Mouse (Mus musculus) G1E (cell line): ENCODE data around the gene Prom1. TPM values are rescaled to one million over a fixed set of nuclear protein-coding genes. Genes with fewer than 3 reads are reported as not detected.

ENCODE experiments used
- ATAC-seq: 2 replicates; pipeline ENCODE4 v1.8.0; 2016; ENCODE audit warnings: mild to moderate bottlenecking; ENCODE audit not compliant: insufficient number of reproducible peaks, poor library complexity, low FRiP score, severe bottlenecking; ENCODE audit errors: extremely low read depth
- DNase-seq: peaks from one replicate; pipeline ENCODE4 v3.0.0; 2012; ENCODE audit warnings: low spot score
- H3K27me3 ChIP-seq: 2 replicates; pipeline ENCODE4 v1.6.1; 2012; ENCODE audit warnings: mild to moderate bottlenecking, low read length, inconsistent platforms; ENCODE audit not compliant: insufficient read depth
- H3K36me3 ChIP-seq: replicated peaks from 2 replicates; pipeline ENCODE3; 2012; ENCODE audit warnings: mild to moderate bottlenecking, inconsistent platforms
- H3K4me1 ChIP-seq: 2 replicates; pipeline ENCODE4 v1.6.1; 2012; ENCODE audit warnings: low read depth, low read length, inconsistent platforms, mixed read lengths; ENCODE audit not compliant: insufficient read depth
- H3K4me3 ChIP-seq: 2 replicates; pipeline ENCODE4 v1.5.1; 2012; ENCODE audit warnings: low read depth, mild to moderate bottlenecking, inconsistent platforms, low read length, moderate library complexity, mixed read lengths
- H3K9me3 ChIP-seq: replicated peaks from 2 replicates; pipeline ENCODE4 v1.6.1; 2012; ENCODE audit warnings: inconsistent platforms
- CTCF ChIP-seq: IDR thresholded peaks from 2 replicates; pipeline ENCODE4 v1.5.1; 2012; ENCODE audit warnings: low read depth, low read length, inconsistent platforms, mixed read lengths
- GATA1 ChIP-seq: IDR thresholded peaks from 2 replicates; pipeline ENCODE4 v1.6.1; 2012; ENCODE audit warnings: borderline replicate concordance, low read length, inconsistent platforms, mixed read lengths
- GATA2 ChIP-seq: IDR thresholded peaks from 2 replicates; pipeline ENCODE4 v1.6.1; 2012; ENCODE audit warnings: low read depth, low read length, inconsistent platforms, borderline replicate concordance
- POLR2AphosphoS5 ChIP-seq: IDR thresholded peaks from 2 replicates; pipeline ENCODE4 v1.6.1; 2012; ENCODE audit warnings: low read depth, low read length, inconsistent platforms; ENCODE audit not compliant: insufficient replicate concordance
- TAL1 ChIP-seq: conservative IDR thresholded peaks from 2 replicates; pipeline ENCODE4 v1.6.1; 2012; ENCODE audit warnings: low read depth, low read length, inconsistent platforms, mixed read lengths
- polyA plus RNA-seq: library from polyadenylated mRNA; stranded (reverse); fragments of >175 nt; gene quantifications from 2 replicates; pipeline ENCODE4 v1.2.3, GENCODE M21; 2012
- total RNA-seq, 2 experiments: library from RNA; stranded (forward) in 1 of 2; stranded (reverse) in 1 of 2; fragments of 200-1000 nt in 1 of 2; fragments of >200 nt in 1 of 2; fragmentation: Nextera tagmentation in 1 of 2; gene quantifications; 2 replicates each; pipeline ENCODE4 v1.2.3; 2014 to 2017

The Prom1 gene
- total and polyA plus RNA-seq, 3 experiments = 0.33 TPM; not detected in 2

DNA sequence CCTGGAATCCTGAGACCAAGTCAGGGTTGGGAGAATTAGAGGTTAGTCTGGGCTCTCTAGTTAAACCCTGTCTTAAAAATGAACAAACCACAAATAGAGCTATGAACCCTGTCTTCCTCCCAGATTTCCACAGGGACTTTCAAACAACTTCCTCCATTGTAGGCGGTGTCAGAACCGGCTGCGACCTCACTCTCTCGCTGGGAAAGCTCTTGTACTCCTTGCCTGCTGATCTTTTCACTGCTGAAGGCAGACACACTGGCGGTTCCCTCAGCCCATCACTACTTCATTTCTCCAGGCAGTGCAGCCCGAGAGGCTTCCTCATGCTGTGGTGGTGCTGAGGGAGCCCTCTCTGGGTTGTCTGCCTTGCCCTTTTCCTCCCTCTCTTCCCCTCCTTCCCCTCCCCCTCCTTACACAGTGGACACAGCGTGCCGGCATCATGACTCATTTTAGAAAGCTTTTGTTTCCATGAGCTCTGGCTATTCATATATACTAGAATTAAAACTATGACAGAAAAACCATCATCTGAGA is 153.0 kb downstream of the Prom1 start:
- H3K4me1 ChIP-seq = no peaks in the 10 kb centered on the region; the same call in 1 of the 2 replicates
- DNase-seq = no peak
- no peaks in the 10 kb centered on the region for H3K9me3 ChIP-seq
- H3K27me3 ChIP-seq = peaks cover 10% of the 10 kb centered on the region
- no peak for ATAC-seq
- no peak for TF ChIP-seq GATA1
- TF ChIP-seq CTCF = no peak
- no peak for TF ChIP-seq GATA2
- no peak for TF ChIP-seq POLR2AphosphoS5
- no peak for TF ChIP-seq TAL1
- no peak overlapping the region for H3K4me3 ChIP-seq
- H3K36me3 ChIP-seq = no peaks in the 10 kb centered on the region

DNA sequence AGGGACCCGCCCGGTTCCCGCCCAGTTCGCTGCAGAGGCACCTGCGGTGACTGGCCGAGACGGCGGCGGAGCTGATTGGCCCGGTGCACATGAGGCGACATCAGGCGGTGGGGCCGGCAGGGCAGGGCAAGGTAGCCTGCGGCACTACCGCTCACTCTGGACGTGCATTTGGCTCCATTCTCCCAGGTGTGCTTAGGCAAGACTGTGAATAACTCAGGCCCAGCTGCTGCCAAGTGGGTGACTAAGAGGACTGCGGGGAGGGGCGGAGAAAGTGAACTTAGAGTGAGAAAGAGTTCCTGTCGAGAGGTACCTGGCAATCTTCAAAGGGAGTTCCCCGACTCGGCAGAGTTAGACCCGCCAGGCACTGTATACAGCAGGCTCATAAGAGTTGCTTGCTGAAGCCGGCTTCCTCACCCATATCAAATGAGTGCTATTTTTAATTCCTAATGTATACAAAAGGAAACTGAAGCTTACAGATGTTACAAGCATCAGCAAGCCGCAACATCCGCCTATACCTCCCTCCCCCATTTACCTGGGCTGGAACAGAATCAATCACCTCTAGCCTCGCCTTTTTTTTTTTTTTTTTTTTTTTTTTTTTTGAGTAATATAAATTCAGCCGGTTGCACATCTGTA is 153.6 kb downstream of the Prom1 start:
- DNase-seq = no peak
- peaks cover 10% of the 10 kb centered on the region for H3K27me3 ChIP-seq
- H3K36me3 ChIP-seq = no peaks in the 10 kb centered on the region
- no peak for ATAC-seq
- TF ChIP-seq TAL1 (no peak), CTCF (no peak), GATA2 (no peak), GATA1 (no peak), POLR2AphosphoS5 (no peak)
- H3K9me3 ChIP-seq = no peaks in the 10 kb centered on the region
- H3K4me1 ChIP-seq = no peaks in the 10 kb centered on the region; the same call in 1 of the 2 replicates
- H3K4me3 ChIP-seq = no peak overlapping the region

DNA sequence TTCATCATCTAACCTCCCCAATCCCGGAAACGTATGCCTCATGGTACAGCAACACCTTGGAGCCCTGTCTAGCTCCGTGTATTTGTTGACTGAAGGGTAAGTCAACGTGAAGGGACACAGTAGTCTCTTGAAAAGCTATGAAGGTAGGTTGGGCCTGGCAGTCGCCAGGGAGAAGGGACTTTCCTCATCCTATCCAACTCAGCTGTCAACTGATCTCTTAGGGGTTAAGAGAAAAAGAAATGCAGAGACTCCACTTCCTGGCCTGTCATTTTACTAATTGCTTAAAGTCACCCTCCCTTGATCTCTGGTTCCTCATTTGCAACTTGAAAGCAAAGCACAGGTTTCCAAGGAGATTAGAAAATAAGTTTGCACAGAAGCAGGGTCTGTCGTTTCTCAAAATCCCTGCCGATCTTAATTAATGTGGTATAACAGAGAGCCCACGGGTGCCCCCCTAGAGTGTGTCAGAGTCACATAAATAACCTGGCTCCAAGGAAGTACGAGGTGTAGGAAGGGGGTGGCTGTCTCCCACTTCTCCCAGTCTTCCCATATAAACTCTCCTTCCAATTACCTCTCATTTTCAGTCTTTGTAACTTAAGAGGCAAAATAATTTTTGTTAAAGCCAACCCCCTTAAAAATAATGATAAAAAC is 154.4 kb downstream of the Prom1 start:
- DNase-seq (no peak), ATAC-seq (no peak)
- Histone ChIP-seq H3K9me3 (no peaks in the 10 kb centered on the region), H3K27me3 (peaks cover 10% of the 10 kb centered on the region), H3K4me3 (no peak overlapping the region), H3K36me3 (no peaks in the 10 kb centered on the region), H3K4me1 (no peaks in the 10 kb centered on the region; the same call in 1 of the 2 replicates)
- TF ChIP-seq POLR2AphosphoS5 (no peak), TAL1 (no peak), GATA2 (no peak), CTCF (no peak), GATA1 (no peak)

Other genes starting within 250 kb of the Prom1 start
- not detected in 2 replicates for gene Cd38, start 233.5 kb downstream of the Prom1 start, total RNA-seq (2014; fragmentation: Nextera tagmentation)
- 0.05 and 0.35 TPM in 2 replicates for gene Cd38, start 233.5 kb downstream of the Prom1 start, total RNA-seq (2017)
- not detected in 2 replicates for gene Cd38, start 233.5 kb downstream of the Prom1 start, polyA plus RNA-seq
- 1.3 and 1.6 TPM in 2 replicates for gene Gm7879, start 188.9 kb downstream of the Prom1 start, total RNA-seq (2014; fragmentation: Nextera tagmentation)
- 6.2 and 6.6 TPM in 2 replicates for gene Gm7879, start 188.9 kb downstream of the Prom1 start, total RNA-seq (2017)
- 0.18 TPM in 1 of 2 replicates, not detected in the other for gene Gm7879, start 188.9 kb downstream of the Prom1 start, polyA plus RNA-seq
- not detected in 2 replicates for gene Fgfbp1, start 120.3 kb downstream of the Prom1 start, total RNA-seq (2014; fragmentation: Nextera tagmentation)
- 0.49 TPM in 1 of 2 replicates, not detected in the other for gene Fgfbp1, start 120.3 kb downstream of the Prom1 start, total RNA-seq (2017)
- gene Fgfbp1, start 120.3 kb downstream of the Prom1 start, polyA plus RNA-seq = not detected in 2 replicates
- gene Tapt1, start 124.6 kb upstream of the Prom1 start, total RNA-seq (2014; fragmentation: Nextera tagmentation) = 57.9 and 58.3 TPM in 2 replicates
- gene Tapt1, start 124.6 kb upstream of the Prom1 start, total RNA-seq (2017) = 52.8 and 60.1 TPM in 2 replicates
- 20.1 and 21.6 TPM in 2 replicates for gene Tapt1, start 124.6 kb upstream of the Prom1 start, polyA plus RNA-seq